Comparison of ENCODE assay signal across 28 mouse cellular contexts in the genomic region with DNA sequence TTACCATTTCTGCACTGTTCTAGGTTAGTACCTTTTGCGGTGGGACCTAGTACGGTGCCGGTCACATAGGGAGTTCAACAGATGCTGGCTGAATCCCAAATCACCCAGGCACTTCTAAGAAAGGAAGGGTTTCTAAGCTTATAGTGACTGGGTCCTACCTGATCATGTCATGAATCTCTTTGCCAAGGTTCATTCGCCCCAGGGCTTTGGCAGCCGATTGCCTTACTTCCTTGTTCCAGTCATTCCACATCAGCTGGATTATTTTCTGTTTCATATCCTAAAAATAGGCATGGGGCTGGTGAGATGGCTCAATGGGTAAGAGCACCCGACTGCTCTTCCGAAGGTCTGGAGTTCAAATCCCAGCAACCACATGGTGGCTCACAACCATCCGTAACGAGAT. TPM values are rescaled to one million over a fixed set of nuclear protein-coding genes. Genes with fewer than 3 reads are reported as not detected.
"Had no signal": no experiment of that assay in that cellular context is flagged by ENCODE, and none has a peak within 500 bp of the region (broad histone marks: within the 10 kb centered on the region; RNA-seq: fewer than 3 reads in every experiment).

No protein-coding gene starts in this region.

- ATAC-seq: forebrain, postnatal 0 days; hindbrain, postnatal 0 days; intestine, embryonic 16.5 days; liver, embryonic 12.5 days had no signal

- H3K27me3 ChIP-seq: heart, embryonic 13.5 days; heart, embryonic 15.5 days; hindbrain, embryonic 13.5 days; hindbrain, embryonic 15.5 days; kidney, embryonic 15.5 days; limb, embryonic 13.5 days; limb, embryonic 15.5 days; liver, embryonic 12.5 days had no signal

- H3K4me3 ChIP-seq: gastrocnemius, adult 2 months; heart, adult 2 months; heart, embryonic 13.5 days; heart, embryonic 15.5 days; hindbrain, embryonic 13.5 days; hindbrain, embryonic 15.5 days; kidney, embryonic 15.5 days; limb, embryonic 13.5 days; limb, embryonic 15.5 days; liver, embryonic 12.5 days had no signal

- H3K9me3 ChIP-seq: heart, embryonic 13.5 days; heart, embryonic 15.5 days; hindbrain, embryonic 13.5 days; hindbrain, embryonic 15.5 days; kidney, embryonic 15.5 days; limb, embryonic 13.5 days; limb, embryonic 15.5 days; liver, embryonic 12.5 days had no signal

- DNase-seq: forebrain, postnatal 0 days; gastrocnemius, adult 2 months; gastrocnemius, postnatal 10 days; gastrocnemius, postnatal 25 days; heart, adult 11 months; heart, adult 2 months; heart, postnatal 14 days; heart, postnatal 36 days; kidney, adult 8-10 months; layer of hippocampus, adult 9-11 months; layer of hippocampus, postnatal 36 days; left cerebral cortex, postnatal 4 days had no signal

- H3K4me2 ChIP-seq: heart, embryonic 11.5 days; heart, embryonic 13.5 days; heart, embryonic 15.5 days; hindbrain, embryonic 13.5 days; hindbrain, embryonic 15.5 days; kidney, embryonic 15.5 days; limb, embryonic 13.5 days; limb, embryonic 15.5 days; liver, embryonic 12.5 days had no signal

- H3K9ac ChIP-seq: forebrain, postnatal 0 days; heart, embryonic 13.5 days; heart, embryonic 15.5 days; hindbrain, embryonic 13.5 days; hindbrain, embryonic 15.5 days; kidney, embryonic 15.5 days; limb, embryonic 13.5 days; limb, embryonic 15.5 days; liver, embryonic 12.5 days; liver, embryonic 14.5 days had no signal

- H3K36me3 ChIP-seq: heart, embryonic 15.5 days; limb, embryonic 15.5 days had no signal

- H3K27ac ChIP-seq: gastrocnemius, adult 2 months; heart, adult 2 months; heart, embryonic 13.5 days; heart, embryonic 15.5 days; hindbrain, embryonic 13.5 days; hindbrain, embryonic 15.5 days; hindbrain, postnatal 0 days; kidney, embryonic 15.5 days; limb, embryonic 13.5 days; limb, embryonic 15.5 days; liver, embryonic 12.5 days; liver, embryonic 14.5 days had no signal

RNA-seq across cellular contexts. Expression of gene Heatr4, which starts 26.4 kb away (rescaled TPM):
- polyA plus RNA-seq: heart, adult 2 months; heart, embryonic 11.5 days; heart, embryonic 13.5 days; heart, embryonic 15.5 days; hindbrain, embryonic 13.5 days; hindbrain, embryonic 15.5 days; hindbrain, postnatal 0 days; intestine, embryonic 14.5 days; intestine, embryonic 16.5 days; kidney, embryonic 15.5 days; large intestine, adult 2 months; limb, embryonic 11.5 days; limb, embryonic 13.5 days; limb, embryonic 15.5 days; liver, adult 2 months; liver, embryonic 12.5 days; liver, embryonic 14.5 days had no signal
